Mouse (Mus musculus) embryonic facial prominence, embryonic 11.5 days (tissue): ENCODE results near the gene Tmed2. TPM values are rescaled to one million over a fixed set of nuclear protein-coding genes. Genes with fewer than 3 reads are reported as not detected.

ENCODE experiments used
- ATAC-seq: fragments of 200-750 bp; cut with Nextera tagmentation; replicated peaks from 2 replicates; pipeline ENCODE4 v1.8.0; 2017; ENCODE audit warnings: low read depth; ENCODE audit not compliant: insufficient number of reproducible peaks, low FRiP score, low TSS enrichment
- DNase-seq: peaks from one replicate; pipeline ENCODE4 v3.0.0-alpha.2; 2015; ENCODE audit warnings: low spot score
- H3K27ac ChIP-seq: fragments of 300-500 bp; sonication (generic); replicated peaks from 2 replicates; pipeline ENCODE4 v1.5.1; 2014; ENCODE audit warnings: mild to moderate bottlenecking, low read depth, low read length, control low read depth
- H3K27me3 ChIP-seq: fragments of 300-500 bp; sonication (generic); 2 replicates; pipeline ENCODE4 v1.6.1; 2014; ENCODE audit warnings: mild to moderate bottlenecking, low read length, moderate library complexity, mixed read lengths; ENCODE audit not compliant: control insufficient read depth, insufficient read depth
- H3K36me3 ChIP-seq: fragments of 300-500 bp; sonication (generic); replicated peaks from 2 replicates; pipeline ENCODE4 v1.6.1; 2014; ENCODE audit warnings: low read depth, mild to moderate bottlenecking, low read length, moderate library complexity, mixed read lengths; ENCODE audit not compliant: control insufficient read depth, insufficient read depth
- H3K4me1 ChIP-seq: fragments of 300-500 bp; sonication (generic); 2 replicates; pipeline ENCODE4 v1.6.1; 2014; ENCODE audit warnings: low read length, mixed read lengths; ENCODE audit not compliant: control insufficient read depth, insufficient read depth
- H3K4me2 ChIP-seq: fragments of 300-500 bp; sonication (generic); 2 replicates; pipeline ENCODE4 v1.6.1; 2014; ENCODE audit warnings: low read depth, mild to moderate bottlenecking, control low read depth, low read length, moderate library complexity
- H3K4me3 ChIP-seq: fragments of 300-500 bp; sonication (generic); 2 replicates; pipeline ENCODE4 v1.5.1; 2014; ENCODE audit warnings: low read depth, low read length, control low read depth
- H3K9ac ChIP-seq: fragments of 300-500 bp; sonication (generic); replicated peaks from 2 replicates; pipeline ENCODE4 v1.6.1; 2014; ENCODE audit warnings: mild to moderate bottlenecking, control low read depth, low read length
- H3K9me3 ChIP-seq: fragments of 300-500 bp; sonication (generic); replicated peaks from 2 replicates; pipeline ENCODE4 v1.6.1; 2016; ENCODE audit warnings: mild to moderate bottlenecking, low read length, inconsistent platforms, mixed read lengths; ENCODE audit not compliant: control insufficient read depth
- WGBS: fragments of 180-500 bp; shearing (Covaris S2); extraction: QIAGEN DNeasy Blood & Tissue Kit; methylation state at CpG from one replicate; pipeline ENCODE4 v1.1.7; 2014; 5-methylcytosine and 5-hydroxymethylcytosine counted together
- polyA plus RNA-seq: library from polyadenylated mRNA; unstranded; fragments of >200 nt; fragmentation: Nextera tagmentation; extraction: Ambion mirVana; gene quantifications from 2 replicates; pipeline ENCODE4 v1.2.1, GENCODE M21; 2014

Gene Tmed2
- polyA plus RNA-seq, 1 experiment from 2014 or later = 564 TPM

- H3K9me3 ChIP-seq = no peaks in the 10 kb centered on the region
- peak; percentile 4 for DNase-seq
- no peaks in the 10 kb centered on the region for H3K27me3 ChIP-seq
- peak overlapping the region; percentile 66 for H3K4me3 ChIP-seq
- ATAC-seq = no peak
- H3K9ac ChIP-seq = peak overlapping the region; percentile 51
- no peak overlapping the region for H3K27ac ChIP-seq
- 10% methylated on average over 8 of the region's 8 CpGs for WGBS
- H3K4me1 ChIP-seq = peaks cover 4% of the 10 kb centered on the region; the same call in 1 of the 2 replicates
- no peaks in the 10 kb centered on the region for H3K36me3 ChIP-seq
- peak overlapping the region; percentile 86 for H3K4me2 ChIP-seq
These were observed 11.3 kb upstream of the Tmed2 start for GRCm38 (mm10) chr5:124529191-124529651.

- H3K27me3 ChIP-seq = no peaks in the 10 kb centered on the region
- H3K4me2 ChIP-seq = peak overlapping the region; percentile 86
- peaks cover 4% of the 10 kb centered on the region; the same call in 1 of the 2 replicates for H3K4me1 ChIP-seq
- H3K4me3 ChIP-seq = peak overlapping the region; percentile 66
- 41% methylated on average over 8 of the region's 8 CpGs for WGBS
- H3K9me3 ChIP-seq = no peaks in the 10 kb centered on the region
- DNase-seq (no peak), ATAC-seq (no peak)
- H3K9ac ChIP-seq = peak overlapping the region; percentile 29; the same call in 1 of the 2 replicates
- no peaks in the 10 kb centered on the region for H3K36me3 ChIP-seq
- H3K27ac ChIP-seq = no peak overlapping the region
These were observed 10.8 kb upstream of the Tmed2 start for GRCm38 (mm10) chr5:124529697-124530096.

GRCm38 (mm10) chr5:124530655-124531582 lies 9.6 kb upstream of the Tmed2 start, which contains the start of gene Rilpl1:
Gene Rilpl1, minus strand, starts transcription at chr5:124531391.
- Histone ChIP-seq H3K9ac (peak within 1 kb of the TSS; percentile 72), H3K36me3 (no peaks in the 10 kb centered on the region), H3K4me1 (peaks cover 4% of the 10 kb centered on the region; the same call in 1 of the 2 replicates), H3K4me3 (peak within 1 kb of the TSS; percentile 66), H3K9me3 (no peaks in the 10 kb centered on the region), H3K4me2 (peak within 1 kb of the TSS; percentile 86), H3K27me3 (no peaks in the 10 kb centered on the region), H3K27ac (peak within 1 kb of the TSS; percentile 53)
- peak; percentile 89 for ATAC-seq
- WGBS = under 1% methylated on average over 77 of the region's 96 CpGs
- peak; percentile 94 for DNase-seq

GRCm38 (mm10) chr5:124531583-124531930 lies 8.9 kb upstream of the Tmed2 start:
- no peaks in the 10 kb centered on the region for H3K9me3 ChIP-seq
- no peak for DNase-seq
- H3K27me3 ChIP-seq = no peaks in the 10 kb centered on the region
- H3K4me2 ChIP-seq = peak overlapping the region; percentile 86
- peak overlapping the region; percentile 53 for H3K27ac ChIP-seq
- no peaks in the 10 kb centered on the region for H3K36me3 ChIP-seq
- H3K4me1 ChIP-seq = peaks cover 4% of the 10 kb centered on the region; the same call in 1 of the 2 replicates
- H3K4me3 ChIP-seq = peak overlapping the region; percentile 66
- H3K9ac ChIP-seq = peak overlapping the region; percentile 53
- 11% methylated on average over 14 of the region's 14 CpGs for WGBS
- ATAC-seq = peak; percentile 75; the same call in 1 of the 2 replicates

GRCm38 (mm10) chr5:124532451-124532850 lies 8.0 kb upstream of the Tmed2 start:
- no peak for ATAC-seq
- no peaks in the 10 kb centered on the region for H3K36me3 ChIP-seq
- H3K4me3 ChIP-seq = no peak overlapping the region
- no peak overlapping the region for H3K27ac ChIP-seq
- no peaks in the 10 kb centered on the region for H3K27me3 ChIP-seq
- peaks cover 4% of the 10 kb centered on the region; the same call in 1 of the 2 replicates for H3K4me1 ChIP-seq
- H3K9ac ChIP-seq = no peak overlapping the region
- H3K4me2 ChIP-seq = no peak overlapping the region
- H3K9me3 ChIP-seq = no peaks in the 10 kb centered on the region
- peak; percentile 51 for DNase-seq
- WGBS = 33% methylated on average over 7 of the region's 7 CpGs

- no peak overlapping the region for H3K4me2 ChIP-seq
- no peak overlapping the region for H3K4me3 ChIP-seq
- H3K27ac ChIP-seq = no peak overlapping the region
- DNase-seq (no peak), ATAC-seq (no peak)
- H3K36me3 ChIP-seq = no peaks in the 10 kb centered on the region
- no peaks in the 10 kb centered on the region for H3K27me3 ChIP-seq
- WGBS = 64% methylated on average over 5 of the region's 5 CpGs
- peaks cover 4% of the 10 kb centered on the region; the same call in 1 of the 2 replicates for H3K4me1 ChIP-seq
- no peaks in the 10 kb centered on the region for H3K9me3 ChIP-seq
- H3K9ac ChIP-seq = no peak overlapping the region
These were observed 5.5 kb upstream of the Tmed2 start for GRCm38 (mm10) chr5:124535016-124535415.

- no peak overlapping the region for H3K27ac ChIP-seq
- H3K9me3 ChIP-seq = no peaks in the 10 kb centered on the region
- H3K4me3 ChIP-seq = 0 out of 2 replicates have a peak overlapping the region, but pooled peaks have one; percentile 5
- DNase-seq = peak; percentile 38
- 3% methylated on average over 17 of the region's 17 CpGs for WGBS
- peak overlapping the region; percentile 10; the same call in 1 of the 2 replicates for H3K4me2 ChIP-seq
- H3K4me1 ChIP-seq = 0 out of 2 replicates have a peak, but pooled peaks cover 1% of the 10 kb centered on the region
- peak overlapping the region; percentile 47; the same call in 1 of the 2 replicates for H3K9ac ChIP-seq
- no peak for ATAC-seq
- no peaks in the 10 kb centered on the region for H3K27me3 ChIP-seq
- no peaks in the 10 kb centered on the region for H3K36me3 ChIP-seq
These were observed 3.7 kb upstream of the Tmed2 start for GRCm38 (mm10) chr5:124536776-124537175.
